Mouse (Mus musculus): ENCODE results near the gene Slfn2. TPM values are rescaled to one million over a fixed set of nuclear protein-coding genes. Genes with fewer than 3 reads are reported as not detected.
"Not testable (repeated sequence)": the region's sequence is repeated elsewhere in the genome, so short reads cannot be mapped to it uniquely, and the experiment has no call there.

Slfn2 gene
- polyA plus RNA-seq (2011; ENCODE audit: insufficient read depth, insufficient read length, low read depth, missing spikeins) = 0.62 TPM in 1 of 2 replicates, not detected in the other

DNA sequence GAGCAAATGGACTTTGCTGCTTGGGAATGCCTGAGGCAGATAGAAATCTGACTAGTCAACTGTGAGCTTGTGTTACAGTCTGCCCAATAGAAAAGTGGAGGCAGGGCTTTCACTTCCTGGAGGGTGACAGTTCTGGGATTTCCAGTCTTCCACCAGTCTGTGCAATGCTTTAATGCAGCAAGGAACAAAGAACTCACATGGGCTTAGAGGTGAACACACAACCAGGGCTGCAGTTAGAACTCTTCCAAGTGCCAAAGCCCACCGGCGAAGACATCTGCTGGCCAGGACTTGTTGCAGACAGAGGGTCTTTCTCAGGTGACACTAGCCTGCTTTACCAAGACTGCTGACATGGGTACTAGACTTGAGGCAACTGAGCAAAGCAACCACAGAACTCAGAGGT is at the start of gene Slfn2:
Gene Slfn2 (plus strand): TSS at position 167 of the 400 bp plus-strand sequence.
- H3K4me3 ChIP-seq (ENCODE audit: low read depth, low read length) = no peak within 1 kb of the TSS
- H3K4me1 ChIP-seq (ENCODE audit: control insufficient read depth, insufficient read depth, low read length) = no peaks in the 10 kb centered on the region
- H3K27ac ChIP-seq (ENCODE audit: insufficient read depth, low read length) = no peak within 1 kb of the TSS
- no peaks in the 10 kb centered on the region for H3K36me3 ChIP-seq (ENCODE audit: control insufficient read depth, insufficient read depth, low read length, poor library complexity, severe bottlenecking)
- no peaks in the 10 kb centered on the region for H3K9me3 ChIP-seq (replicated peaks; ENCODE audit: control insufficient read depth, insufficient read depth, low read length, poor library complexity, severe bottlenecking)
- H3K27me3 ChIP-seq (ENCODE audit: control insufficient read depth, insufficient read depth, low read length, poor library complexity, severe bottlenecking) = no peaks in the 10 kb centered on the region
- H3K9ac ChIP-seq (ENCODE audit: low read depth, poor library complexity, severe bottlenecking) = no peak within 1 kb of the TSS
- TF ChIP-seq POLR2A (IDR thresholded peaks at IDR 0.05; ENCODE audit: insufficient read depth, low read length) = no peak
- TF ChIP-seq EP300 (IDR thresholded peaks at IDR 0.05; ENCODE audit: insufficient read depth, low read depth, low read length) = no peak
- TF ChIP-seq CTCF (IDR thresholded peaks at IDR 0.05; ENCODE audit: low read depth, low read length) = no peak

DNA sequence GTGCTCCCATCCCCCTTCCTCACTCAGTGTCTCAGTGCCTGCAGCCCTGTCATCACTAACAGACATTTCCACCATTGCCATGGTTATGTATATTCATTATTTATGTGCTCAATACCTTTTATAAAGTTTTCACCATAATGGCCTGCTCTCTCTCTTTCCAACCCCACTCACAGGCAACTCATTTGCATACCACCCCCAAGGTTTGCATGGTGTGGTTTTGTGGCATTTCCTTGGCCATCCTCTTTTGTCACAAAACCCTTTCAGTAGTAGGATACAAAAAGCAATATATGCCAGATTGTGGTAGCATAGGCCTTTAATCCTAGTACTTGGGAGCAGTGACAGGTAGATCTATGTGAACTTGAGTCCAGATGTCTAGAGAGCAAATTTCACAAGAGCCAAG is 48.8 kb upstream of the Slfn2 start:
- no peak overlapping the region for H3K9ac ChIP-seq (ENCODE audit: low read depth, poor library complexity, severe bottlenecking)
- H3K4me3 ChIP-seq (ENCODE audit: low read depth, low read length) = no peak overlapping the region
- no peak overlapping the region for H3K27ac ChIP-seq (ENCODE audit: insufficient read depth, low read length)
- H3K9me3 ChIP-seq (replicated peaks; ENCODE audit: control insufficient read depth, insufficient read depth, low read length, poor library complexity, severe bottlenecking) = no peaks in the 10 kb centered on the region
- H3K4me1 ChIP-seq (ENCODE audit: control insufficient read depth, insufficient read depth, low read length) = peaks cover 2% of the 10 kb centered on the region
- no peaks in the 10 kb centered on the region for H3K27me3 ChIP-seq (ENCODE audit: control insufficient read depth, insufficient read depth, low read length, poor library complexity, severe bottlenecking)
- H3K36me3 ChIP-seq (ENCODE audit: control insufficient read depth, insufficient read depth, low read length, poor library complexity, severe bottlenecking) = no peaks in the 10 kb centered on the region
- TF ChIP-seq CTCF (IDR thresholded peaks at IDR 0.05; ENCODE audit: low read depth, low read length) (no peak), EP300 (IDR thresholded peaks at IDR 0.05; ENCODE audit: insufficient read depth, low read depth, low read length) (no peak), POLR2A (IDR thresholded peaks at IDR 0.05; ENCODE audit: insufficient read depth, low read length) (no peak)

DNA sequence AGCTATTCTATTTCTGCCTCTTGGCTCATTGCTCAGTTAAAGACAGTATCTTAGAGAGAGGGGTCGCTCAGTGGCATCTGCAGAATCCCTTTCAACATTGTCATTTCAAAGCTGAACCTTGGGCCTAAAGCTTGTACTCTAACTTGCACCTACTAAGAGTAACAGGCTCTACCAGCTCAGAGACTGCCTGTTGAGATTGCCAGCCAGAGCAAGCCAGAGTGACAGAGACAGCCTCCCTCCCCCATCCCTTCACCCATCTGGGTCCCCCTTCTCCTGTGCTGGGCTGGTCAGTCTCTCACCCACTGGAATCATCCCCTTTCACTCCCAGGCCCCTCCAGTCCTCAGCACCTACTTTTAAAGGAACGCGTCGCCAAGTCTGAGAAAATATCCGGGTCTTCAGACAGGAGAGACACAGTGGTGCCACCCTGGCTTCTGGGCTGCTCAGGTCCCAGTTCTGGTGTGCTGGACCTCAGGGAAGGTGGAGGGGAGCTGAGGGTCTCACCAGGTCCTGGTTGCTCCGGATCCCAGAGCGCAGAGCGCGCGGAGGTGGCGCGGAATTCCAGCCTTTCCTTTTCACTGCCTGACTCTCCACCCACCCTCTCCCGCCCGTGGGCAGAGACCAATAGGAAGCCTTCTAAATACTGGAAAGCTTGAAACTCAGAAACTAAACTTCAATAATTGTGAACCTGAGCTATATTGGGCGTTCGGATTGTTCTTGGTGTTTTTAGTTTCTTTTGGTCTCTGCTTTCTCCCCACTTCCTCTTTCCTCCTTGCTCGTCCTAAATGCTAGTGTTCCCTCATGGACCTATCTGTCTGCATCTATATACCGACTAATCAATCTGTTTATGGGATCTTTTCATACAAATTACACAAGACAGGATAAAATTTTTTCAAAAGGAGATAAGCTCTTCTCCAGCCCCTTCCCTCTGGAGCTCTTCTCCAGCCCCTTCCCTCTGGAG is 45.1 kb upstream of the Slfn2 start:
- not testable (repeated sequence) for H3K9me3 ChIP-seq (replicated peaks; ENCODE audit: control insufficient read depth, insufficient read depth, low read length, poor library complexity, severe bottlenecking); H3K27me3 ChIP-seq (ENCODE audit: control insufficient read depth, insufficient read depth, low read length, poor library complexity, severe bottlenecking); H3K4me3 ChIP-seq (ENCODE audit: low read depth, low read length); H3K9ac ChIP-seq (ENCODE audit: low read depth, poor library complexity, severe bottlenecking); H3K36me3 ChIP-seq (ENCODE audit: control insufficient read depth, insufficient read depth, low read length, poor library complexity, severe bottlenecking); H3K4me1 ChIP-seq (ENCODE audit: control insufficient read depth, insufficient read depth, low read length); H3K27ac ChIP-seq (ENCODE audit: insufficient read depth, low read length)

DNA sequence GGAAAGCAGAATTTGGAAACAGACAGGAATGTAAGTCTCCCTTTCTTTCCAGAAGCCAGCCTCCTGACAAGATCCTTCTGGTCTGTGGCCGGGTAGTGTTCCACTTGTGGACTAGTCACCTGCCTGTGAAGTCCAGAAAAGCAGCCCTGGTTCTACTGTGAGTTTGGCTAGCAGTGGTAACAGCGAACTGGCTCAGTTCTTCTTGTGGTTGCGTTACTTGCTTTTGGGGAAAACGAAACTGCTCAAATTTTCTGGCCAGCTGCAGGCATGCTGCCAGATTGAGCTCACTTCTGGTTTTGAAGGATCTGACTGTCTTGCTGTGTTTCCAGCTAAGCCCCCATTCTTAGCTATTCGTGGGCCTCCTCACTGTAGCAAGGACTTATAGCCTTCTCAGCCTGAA is 44.3 kb upstream of the Slfn2 start, which contains the start of gene Slfn8:
Gene Slfn8 (minus strand): TSS at position 190 of the 400 bp plus-strand sequence.
- H3K9me3 ChIP-seq (replicated peaks; ENCODE audit: control insufficient read depth, insufficient read depth, low read length, poor library complexity, severe bottlenecking) = no peaks in the 10 kb centered on the region
- no peak within 1 kb of the TSS for H3K4me3 ChIP-seq (ENCODE audit: low read depth, low read length)
- no peaks in the 10 kb centered on the region for H3K4me1 ChIP-seq (ENCODE audit: control insufficient read depth, insufficient read depth, low read length)
- H3K27me3 ChIP-seq (ENCODE audit: control insufficient read depth, insufficient read depth, low read length, poor library complexity, severe bottlenecking) = no peaks in the 10 kb centered on the region
- H3K9ac ChIP-seq (ENCODE audit: low read depth, poor library complexity, severe bottlenecking) = no peak within 1 kb of the TSS
- no peaks in the 10 kb centered on the region for H3K36me3 ChIP-seq (ENCODE audit: control insufficient read depth, insufficient read depth, low read length, poor library complexity, severe bottlenecking)
- no peak within 1 kb of the TSS for H3K27ac ChIP-seq (ENCODE audit: insufficient read depth, low read length)
- TF ChIP-seq EP300 (IDR thresholded peaks at IDR 0.05; ENCODE audit: insufficient read depth, low read depth, low read length) (no peak), CTCF (IDR thresholded peaks at IDR 0.05; ENCODE audit: low read depth, low read length) (no peak), POLR2A (IDR thresholded peaks at IDR 0.05; ENCODE audit: insufficient read depth, low read length) (no peak)

DNA sequence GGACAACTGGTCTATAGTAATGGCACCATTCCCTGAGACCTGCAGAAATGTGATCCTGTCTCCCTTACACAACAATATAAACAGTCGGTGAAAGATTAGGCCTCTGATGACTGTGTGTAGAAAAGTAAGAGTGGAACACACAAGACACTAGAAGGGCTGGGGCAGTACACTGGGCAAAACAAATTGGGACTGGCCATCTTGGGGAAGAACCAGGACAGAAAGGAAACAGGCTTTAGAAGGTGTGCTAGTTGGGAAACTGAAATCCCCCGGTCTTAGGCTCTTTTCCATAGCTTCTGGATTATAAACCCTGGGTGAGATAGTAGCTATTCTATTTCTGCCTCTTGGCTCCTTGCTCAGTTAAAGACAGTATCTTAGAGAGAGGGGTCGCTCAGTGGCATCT is 26.2 kb upstream of the Slfn2 start:
- H3K27ac ChIP-seq (ENCODE audit: insufficient read depth, low read length); H3K27me3 ChIP-seq (ENCODE audit: control insufficient read depth, insufficient read depth, low read length, poor library complexity, severe bottlenecking); H3K4me1 ChIP-seq (ENCODE audit: control insufficient read depth, insufficient read depth, low read length); H3K36me3 ChIP-seq (ENCODE audit: control insufficient read depth, insufficient read depth, low read length, poor library complexity, severe bottlenecking); H3K9me3 ChIP-seq (replicated peaks; ENCODE audit: control insufficient read depth, insufficient read depth, low read length, poor library complexity, severe bottlenecking); H3K4me3 ChIP-seq (ENCODE audit: low read depth, low read length); H3K9ac ChIP-seq (ENCODE audit: low read depth, poor library complexity, severe bottlenecking): not testable (repeated sequence)

DNA sequence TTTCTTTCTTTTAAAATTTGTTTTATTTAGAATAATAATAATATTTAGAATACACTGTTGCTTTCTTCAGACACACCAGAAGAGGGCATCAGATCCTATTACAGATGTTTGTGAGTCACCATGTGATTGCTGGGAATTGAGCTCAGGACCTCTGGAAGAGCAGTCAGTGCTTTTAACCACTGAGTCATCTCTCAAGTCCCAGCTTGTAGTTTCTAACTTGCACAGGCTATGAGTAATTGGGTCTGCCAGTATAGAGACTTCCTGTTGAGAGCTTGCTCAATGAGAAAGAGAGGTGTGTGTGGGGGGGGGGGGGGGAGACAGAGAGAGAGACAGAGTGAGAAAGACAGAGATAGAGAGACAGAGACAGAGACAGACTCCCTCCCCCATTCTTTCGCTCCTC is 25.8 kb upstream of the Slfn2 start:
- H3K9me3 ChIP-seq (replicated peaks; ENCODE audit: control insufficient read depth, insufficient read depth, low read length, poor library complexity, severe bottlenecking) = no peaks in the 10 kb centered on the region
- H3K36me3 ChIP-seq (ENCODE audit: control insufficient read depth, insufficient read depth, low read length, poor library complexity, severe bottlenecking) = no peaks in the 10 kb centered on the region
- no peak overlapping the region for H3K4me3 ChIP-seq (ENCODE audit: low read depth, low read length)
- H3K27me3 ChIP-seq (ENCODE audit: control insufficient read depth, insufficient read depth, low read length, poor library complexity, severe bottlenecking) = no peaks in the 10 kb centered on the region
- H3K9ac ChIP-seq (ENCODE audit: low read depth, poor library complexity, severe bottlenecking) = no peak overlapping the region
- no peaks in the 10 kb centered on the region for H3K4me1 ChIP-seq (ENCODE audit: control insufficient read depth, insufficient read depth, low read length)
- TF ChIP-seq EP300 (IDR thresholded peaks at IDR 0.05; ENCODE audit: insufficient read depth, low read depth, low read length) = no peak
- TF ChIP-seq CTCF (IDR thresholded peaks at IDR 0.05; ENCODE audit: low read depth, low read length) = no peak
- no peak overlapping the region for H3K27ac ChIP-seq (ENCODE audit: insufficient read depth, low read length)
